Mouse (Mus musculus) ES-E14 (cell line): ENCODE data around the gene Slc38a3. TPM values are rescaled to one million over a fixed set of nuclear protein-coding genes. Genes with fewer than 3 reads are reported as not detected.
A peak's percentile ranks its signal among the peaks of the same experiment; 100 is the strongest.

ENCODE experiments used
- DNase-seq: peaks from one replicate; pipeline ENCODE4 v3.0.0-alpha.2; 2013; ENCODE audit warnings: low read depth, low spot score
- H3K27ac ChIP-seq: 2 replicates; pipeline ENCODE4 v1.5.1; 2012; ENCODE audit warnings: low read depth, mild to moderate bottlenecking, low read length, moderate library complexity, mixed read lengths; ENCODE audit not compliant: poor library complexity, insufficient read depth, severe bottlenecking
- H3K36me3 ChIP-seq: 2 replicates; pipeline ENCODE4 v1.6.1; 2012; ENCODE audit warnings: mild to moderate bottlenecking, low read length, moderate library complexity, mixed read lengths; ENCODE audit not compliant: control insufficient read depth, poor library complexity, insufficient read depth, severe bottlenecking
- H3K4me1 ChIP-seq, 2 experiments: fragments of 150-350 bp in 1 of 2; sonication (generic) in 1 of 2; 2 replicates each; pipeline ENCODE4 v1.6.1; 2012; ENCODE audit warnings: low read length in 2 of 2, mild to moderate bottlenecking in 1 of 2, mixed read lengths in 1 of 2; ENCODE audit not compliant: control insufficient read depth in 2 of 2, insufficient read depth in 2 of 2, poor library complexity in 1 of 2
- H3K4me3 ChIP-seq, 2 experiments: fragments of 150-350 bp in 1 of 2; sonication (generic) in 1 of 2; 2 replicates each; pipeline ENCODE4 v1.5.1; 2012; ENCODE audit warnings: low read length in 2 of 2, low read depth in 1 of 2, mild to moderate bottlenecking in 1 of 2, mixed read lengths in 1 of 2; ENCODE audit not compliant: insufficient read depth in 1 of 2, poor library complexity in 1 of 2, severe bottlenecking in 1 of 2
- H3K9ac ChIP-seq: 2 replicates; pipeline ENCODE4 v1.6.1; 2012; ENCODE audit warnings: low read depth, mild to moderate bottlenecking, low read length, mixed read lengths; ENCODE audit not compliant: poor library complexity, insufficient read depth, severe bottlenecking
- H3K9me3 ChIP-seq: fragments of 150-350 bp; sonication (generic); 2 replicates; pipeline ENCODE4 v1.6.1; 2012; ENCODE audit warnings: low read depth, mild to moderate bottlenecking, low read length; ENCODE audit not compliant: control insufficient read depth, insufficient read depth
- CHD2 ChIP-seq: IDR thresholded peaks from 2 replicates; pipeline ENCODE4 v1.6.1; 2014; ENCODE audit warnings: mild to moderate bottlenecking, low read depth, low read length, inconsistent platforms
- HCFC1 ChIP-seq: IDR thresholded peaks from 2 replicates; pipeline ENCODE4 v1.6.1; 2012; ENCODE audit warnings: low read length, inconsistent platforms, borderline replicate concordance; ENCODE audit not compliant: insufficient read depth
- MAFK ChIP-seq: IDR thresholded peaks from 2 replicates; pipeline ENCODE4 v1.6.1; 2014; ENCODE audit warnings: mild to moderate bottlenecking, low read depth, low read length, inconsistent platforms; ENCODE audit not compliant: insufficient read depth
- ZC3H11A ChIP-seq: IDR thresholded peaks from 2 replicates; pipeline ENCODE4 v1.6.1; 2012; ENCODE audit warnings: low read depth, mild to moderate bottlenecking, inconsistent platforms, low read length, borderline replicate concordance
- ZNF384 ChIP-seq: IDR thresholded peaks from 2 replicates; pipeline ENCODE4 v1.6.1; 2012; ENCODE audit warnings: low read depth, low read length, inconsistent platforms
- in situ Hi-C, 2 experiments: fragments of 600-800 bp; cut with MboI; formaldehyde crosslinking; loops; one replicate each; pipeline ENCODE4 v1.15.1; 2025; ENCODE audit warnings: low sequenced_read_pairs in 2 of 2, inconsistent platforms in 1 of 2; ENCODE audit not compliant: unreplicated experiment in 2 of 2
- total RNA-seq: library from RNA; depleted of rRNA; stranded (reverse); fragments of 300-350 nt; gene quantifications from 2 replicates; pipeline ENCODE4 v1.2.3, GENCODE M21; 2012

Gene Slc38a3
- total RNA-seq, 1 experiment, result 2.9 TPM

- DNase-seq, result no peak
- no peak overlapping the region for H3K9ac ChIP-seq
- no peak overlapping the region for H3K27ac ChIP-seq
- TF ChIP-seq ZC3H11A (no peak), HCFC1 (no peak), ZNF384 (no peak), CHD2 (no peak), MAFK (no peak)
- peaks cover 9 to 11% of the 10 kb centered on the region in 2 experiments; a peak in 3 of 4 replicates for H3K4me1 ChIP-seq
- in situ Hi-C loops, result no loop called here
- H3K9me3 ChIP-seq, result no peaks in the 10 kb centered on the region
- no peak overlapping the region for H3K4me3 ChIP-seq
- H3K36me3 ChIP-seq, result no peaks in the 10 kb centered on the region
Measured at GRCm38 (mm10) chr9:107641666-107642065, 27.7 kb downstream of the Slc38a3 start.

GRCm38 (mm10) chr9:107640257-107640772, 29.0 kb downstream of the Slc38a3 start:
- Histone ChIP-seq H3K36me3 (no peaks in the 10 kb centered on the region), H3K9ac (no peak overlapping the region; the same call in 1 of the 2 replicates), H3K4me3 (no peak overlapping the region), H3K27ac (no peak overlapping the region), H3K4me1 (peaks cover 9 to 12% of the 10 kb centered on the region in 2 experiments; a peak in 3 of 4 replicates), H3K9me3 (no peaks in the 10 kb centered on the region)
- TF ChIP-seq ZNF384 (no peak), MAFK (no peak)
- no peak for DNase-seq
- in situ Hi-C loops, result no loop called here

GRCm38 (mm10) chr9:107637070-107637469, 32.3 kb downstream of the Slc38a3 start:
- Histone ChIP-seq H3K9ac (no peak overlapping the region), H3K36me3 (peaks cover 1% of the 10 kb centered on the region; the same call in 1 of the 2 replicates), H3K27ac (no peak overlapping the region), H3K4me1 (peaks cover 10 to 16% of the 10 kb centered on the region in 2 experiments), H3K9me3 (no peaks in the 10 kb centered on the region), H3K4me3 (no peak overlapping the region)
- no peak for DNase-seq
- in situ Hi-C loops, result no loop called here
- TF ChIP-seq ZC3H11A (no peak), ZNF384 (no peak), CHD2 (no peak), HCFC1 (no peak), MAFK (no peak)

GRCm38 (mm10) chr9:107635279-107636028, 33.9 kb downstream of the Slc38a3 start, which contains the start of gene Gnai2:
Gene Gnai2, minus strand, starts transcription at chr9:107635367.
- Histone ChIP-seq H3K4me1 (peaks cover 4 to 18% of the 10 kb centered on the region in 2 experiments; a peak in 3 of 4 replicates), H3K36me3 (peaks cover 1% of the 10 kb centered on the region; the same call in 1 of the 2 replicates), H3K9ac (peak within 1 kb of the TSS; percentile 91), H3K27ac (no peak within 1 kb of the TSS), H3K9me3 (no peaks in the 10 kb centered on the region), H3K4me3 (peak within 1 kb of the TSS; percentile 92 to 97)
- TF ChIP-seq MAFK (no peak), CHD2 (no peak), ZC3H11A (no peak), ZNF384 (no peak), HCFC1 (no peak)
- in situ Hi-C loops, result no loop called here
- peak; percentile 98 for DNase-seq
